Comparison of ENCODE assay signal across 13 mouse cellular contexts in the genomic region with DNA sequence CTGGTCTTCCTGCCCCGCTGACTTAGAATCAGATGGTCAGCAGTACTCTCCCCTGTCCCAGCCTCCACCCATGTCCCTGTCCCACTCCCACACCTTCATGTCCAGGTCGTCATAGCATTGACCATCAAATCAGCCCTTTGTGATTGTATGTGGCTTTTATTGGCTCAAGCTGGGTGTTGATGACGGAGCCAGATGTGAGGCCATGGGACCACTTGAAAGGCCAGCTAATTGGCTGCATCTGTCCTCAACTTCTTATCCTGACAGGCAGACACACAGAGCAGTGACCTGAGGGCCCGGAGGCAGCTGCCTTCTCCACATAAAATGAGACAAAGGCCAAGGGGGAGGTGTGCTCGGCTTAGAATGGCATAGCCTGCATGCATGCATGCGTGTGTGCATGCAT.
"Had no signal": no experiment of that assay in that cellular context is flagged by ENCODE, and none has a peak within 500 bp of the region (broad histone marks: within the 10 kb centered on the region; RNA-seq: fewer than 3 reads in every experiment).

No protein-coding gene starts in this region.

- H3K9ac ChIP-seq: limb, embryonic 15.5 days; liver, embryonic 12.5 days; lung, embryonic 14.5 days; midbrain, embryonic 12.5 days; stomach, embryonic 15.5 days had no signal

- H3K36me3 ChIP-seq: limb, embryonic 15.5 days; liver, embryonic 12.5 days; midbrain, embryonic 12.5 days; stomach, embryonic 15.5 days had no signal

- H3K4me1 ChIP-seq: midbrain, embryonic 12.5 days had no signal

- H3K4me3 ChIP-seq: limb, embryonic 15.5 days; liver, embryonic 12.5 days; midbrain, embryonic 12.5 days; stomach, embryonic 15.5 days had no signal

- H3K27me3 ChIP-seq: limb, embryonic 15.5 days; midbrain, embryonic 12.5 days; stomach, embryonic 15.5 days had no signal

- H3K9me3 ChIP-seq: limb, embryonic 15.5 days; liver, embryonic 12.5 days; stomach, embryonic 15.5 days had no signal

- DNase-seq: kidney, adult 8-10 months; kidney, postnatal 25 days; layer of hippocampus, postnatal 36 days; lung, embryonic 14.5 days; lung, postnatal 10 days; lung, postnatal 4 days; right cerebral cortex, postnatal 14 days; thymus, adult 2 months; thymus, postnatal 25 days had no signal

- ATAC-seq: liver, embryonic 12.5 days had no signal

- H3K4me2 ChIP-seq: limb, embryonic 15.5 days; liver, embryonic 12.5 days; lung, embryonic 14.5 days; midbrain, embryonic 12.5 days; stomach, embryonic 15.5 days had no signal

- H3K27ac ChIP-seq: limb, embryonic 15.5 days; liver, embryonic 12.5 days; midbrain, embryonic 12.5 days; stomach, embryonic 15.5 days had no signal
